Mouse (Mus musculus): ENCODE measurements around the gene Erbb3.
"Not testable (repeated sequence)": the region's sequence is repeated elsewhere in the genome, so short reads cannot be mapped to it uniquely, and the experiment has no call there.

The Erbb3 gene

DNA sequence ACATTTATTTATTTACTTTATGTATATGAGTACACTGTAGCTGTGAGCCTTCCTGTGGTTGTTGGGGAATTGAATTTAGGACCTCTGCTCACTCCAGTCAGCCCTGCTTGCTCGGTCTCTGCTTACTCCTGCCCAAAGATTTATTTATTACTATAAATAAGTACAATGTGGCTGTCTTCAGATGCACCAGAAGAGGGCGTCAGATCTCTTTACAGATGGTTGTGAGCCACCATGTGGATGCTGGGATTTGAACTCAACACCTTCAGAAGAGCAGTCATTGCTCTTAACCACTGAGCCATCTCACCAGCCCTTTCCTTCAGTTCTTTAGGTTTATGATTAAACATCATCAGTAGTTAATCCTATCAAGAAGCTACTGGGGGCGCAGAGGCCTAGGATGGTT is 25.5 kb upstream of the Erbb3 start:
- H3K27me3 ChIP-seq (ENCODE audit: insufficient read depth, low read length) = peaks cover 8% of the 10 kb centered on the region
- H3K9me3 ChIP-seq (ENCODE audit: low read length) = no peaks in the 10 kb centered on the region
- no peaks in the 10 kb centered on the region for H3K36me3 ChIP-seq (ENCODE audit: insufficient read depth, low read length)
- H3K4me3 ChIP-seq (replicated peaks; ENCODE audit: low read length) = no peak overlapping the region
- TF ChIP-seq NANOG (IDR thresholded peaks at IDR 0.05; ENCODE audit: borderline replicate concordance, low read length) (no peak), POU5F1 (IDR thresholded peaks at IDR 0.05; ENCODE audit: borderline replicate concordance, low read length) (no peak), CTCF (conservative IDR thresholded peaks at IDR 0.05; ENCODE audit: low read length) (peak; percentile 44)
- 0 out of 2 replicates have a peak, but pooled peaks cover 2% of the 10 kb centered on the region for H3K4me1 ChIP-seq (replicated peaks; ENCODE audit: low read depth, low read length)

DNA sequence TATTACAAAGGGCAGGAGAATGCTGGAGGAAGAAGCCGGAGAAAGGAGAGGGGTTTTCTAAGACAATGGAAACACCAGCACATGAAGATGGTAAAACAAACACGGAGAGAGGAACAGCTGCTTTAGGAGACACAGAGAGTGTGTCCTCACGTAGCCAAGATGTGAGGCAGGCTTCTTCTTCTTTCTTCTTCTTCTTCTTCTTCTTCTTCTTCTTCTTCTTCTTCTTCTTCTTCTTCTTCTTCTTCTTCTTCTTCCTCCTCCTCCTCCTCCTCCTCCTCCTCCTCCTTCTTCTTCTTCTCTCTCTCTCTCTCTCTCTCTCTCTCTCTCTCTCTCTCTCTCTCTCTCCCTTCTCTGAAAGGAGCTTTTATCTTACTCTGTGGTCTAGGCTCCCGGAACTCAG is 24.4 kb upstream of the Erbb3 start:
- not testable (repeated sequence) for H3K27me3 ChIP-seq (ENCODE audit: insufficient read depth, low read length); H3K4me3 ChIP-seq (replicated peaks; ENCODE audit: low read length); H3K36me3 ChIP-seq (ENCODE audit: insufficient read depth, low read length); H3K4me1 ChIP-seq (replicated peaks; ENCODE audit: low read depth, low read length); H3K9me3 ChIP-seq (ENCODE audit: low read length)

- H3K4me1 ChIP-seq (replicated peaks; ENCODE audit: low read depth, low read length) = peaks cover 2% of the 10 kb centered on the region; the same call in 1 of the 2 replicates
- H3K4me3 ChIP-seq (replicated peaks; ENCODE audit: low read length) = no peak overlapping the region
- TF ChIP-seq NANOG (IDR thresholded peaks at IDR 0.05; ENCODE audit: borderline replicate concordance, low read length) (no peak), POU5F1 (IDR thresholded peaks at IDR 0.05; ENCODE audit: borderline replicate concordance, low read length) (no peak)
- no peaks in the 10 kb centered on the region for H3K36me3 ChIP-seq (ENCODE audit: insufficient read depth, low read length)
- no peaks in the 10 kb centered on the region for H3K9me3 ChIP-seq (ENCODE audit: low read length)
- peaks cover 8% of the 10 kb centered on the region for H3K27me3 ChIP-seq (ENCODE audit: insufficient read depth, low read length)
Measured at GRCm38 (mm10) chr10:128613154-128613440, 23.6 kb upstream of the Erbb3 start.

DNA sequence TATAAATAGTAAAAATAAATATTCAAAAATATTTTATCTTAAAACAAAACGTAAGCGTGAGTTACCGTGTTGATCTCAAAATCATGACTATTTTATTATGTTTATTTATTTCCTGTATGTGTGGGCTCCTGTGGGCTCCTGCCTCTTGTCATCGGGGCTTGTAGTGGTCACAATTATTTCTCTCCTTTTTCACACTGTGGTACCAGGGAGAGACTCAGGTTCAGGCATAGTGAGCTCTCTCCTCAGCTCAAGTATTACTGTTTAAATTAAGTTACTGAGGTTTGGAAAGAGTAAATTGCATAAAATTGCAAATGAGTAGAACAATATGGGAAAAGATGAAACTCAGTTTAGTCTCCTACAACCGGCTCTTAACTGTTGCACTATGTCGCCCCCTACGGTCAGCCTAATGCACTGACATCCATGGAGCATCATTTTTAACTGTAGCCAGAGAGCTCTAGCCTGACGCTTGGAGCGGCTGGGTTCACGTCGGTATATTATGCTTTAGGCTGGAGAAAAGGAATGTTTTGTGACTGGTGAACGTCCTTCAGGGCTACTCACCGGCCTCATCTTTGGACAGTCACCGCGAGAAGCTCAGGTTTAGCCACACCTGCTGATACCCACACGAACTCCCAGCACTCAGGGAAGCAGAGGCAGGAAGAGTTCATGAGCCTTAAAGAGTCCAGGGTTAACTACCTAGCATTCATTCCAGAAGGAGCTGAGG is 23.1 kb upstream of the Erbb3 start:
- Histone ChIP-seq H3K36me3 (ENCODE audit: insufficient read depth, low read length) (no peaks in the 10 kb centered on the region), H3K27me3 (ENCODE audit: insufficient read depth, low read length) (peaks cover 8% of the 10 kb centered on the region), H3K9me3 (ENCODE audit: low read length) (no peaks in the 10 kb centered on the region), H3K4me3 (replicated peaks; ENCODE audit: low read length) (no peak overlapping the region), H3K4me1 (replicated peaks; ENCODE audit: low read depth, low read length) (peaks cover 2% of the 10 kb centered on the region; the same call in 1 of the 2 replicates)
- TF ChIP-seq NANOG (IDR thresholded peaks at IDR 0.05; ENCODE audit: borderline replicate concordance, low read length) (no peak), CTCF (conservative IDR thresholded peaks at IDR 0.05; ENCODE audit: low read length) (peak; percentile 92)

GRCm38 (mm10) chr10:128606483-128606882 is 17.0 kb upstream of the Erbb3 start:
- Histone ChIP-seq H3K36me3 (ENCODE audit: insufficient read depth, low read length) (no peaks in the 10 kb centered on the region), H3K4me1 (replicated peaks; ENCODE audit: low read depth, low read length) (peaks cover 41% of the 10 kb centered on the region), H3K27me3 (ENCODE audit: insufficient read depth, low read length) (no peaks in the 10 kb centered on the region), H3K9me3 (ENCODE audit: low read length) (no peaks in the 10 kb centered on the region), H3K4me3 (replicated peaks; ENCODE audit: low read length) (no peak overlapping the region)
- TF ChIP-seq NANOG (IDR thresholded peaks at IDR 0.05; ENCODE audit: borderline replicate concordance, low read length) (no peak), CTCF (conservative IDR thresholded peaks at IDR 0.05; ENCODE audit: low read length) (no peak), POU5F1 (IDR thresholded peaks at IDR 0.05; ENCODE audit: borderline replicate concordance, low read length) (no peak)

GRCm38 (mm10) chr10:128602470-128603128 is 13.1 kb upstream of the Erbb3 start:
- Histone ChIP-seq H3K27me3 (ENCODE audit: insufficient read depth, low read length) (no peaks in the 10 kb centered on the region), H3K4me3 (replicated peaks; ENCODE audit: low read length) (no peak overlapping the region)

GRCm38 (mm10) chr10:128601499-128601898 is 12.0 kb upstream of the Erbb3 start:
- Histone ChIP-seq H3K4me1 (replicated peaks; ENCODE audit: low read depth, low read length) (peaks cover 47% of the 10 kb centered on the region), H3K36me3 (ENCODE audit: insufficient read depth, low read length) (no peaks in the 10 kb centered on the region), H3K9me3 (ENCODE audit: low read length) (no peaks in the 10 kb centered on the region), H3K4me3 (replicated peaks; ENCODE audit: low read length) (no peak overlapping the region), H3K27me3 (ENCODE audit: insufficient read depth, low read length) (no peaks in the 10 kb centered on the region)
- TF ChIP-seq NANOG (IDR thresholded peaks at IDR 0.05; ENCODE audit: borderline replicate concordance, low read length) (no peak), CTCF (conservative IDR thresholded peaks at IDR 0.05; ENCODE audit: low read length) (no peak), POU5F1 (IDR thresholded peaks at IDR 0.05; ENCODE audit: borderline replicate concordance, low read length) (no peak)

More at GRCm38 (mm10) chr10:128602470-128603128, 13.1 kb upstream of the Erbb3 start:
- H3K4me1 ChIP-seq (replicated peaks; ENCODE audit: low read depth, low read length) = peaks cover 49% of the 10 kb centered on the region
- no peaks in the 10 kb centered on the region for H3K9me3 ChIP-seq (ENCODE audit: low read length)
- no peak for TF ChIP-seq CTCF (conservative IDR thresholded peaks at IDR 0.05; ENCODE audit: low read length)
- H3K36me3 ChIP-seq (ENCODE audit: insufficient read depth, low read length) = no peaks in the 10 kb centered on the region

DNA sequence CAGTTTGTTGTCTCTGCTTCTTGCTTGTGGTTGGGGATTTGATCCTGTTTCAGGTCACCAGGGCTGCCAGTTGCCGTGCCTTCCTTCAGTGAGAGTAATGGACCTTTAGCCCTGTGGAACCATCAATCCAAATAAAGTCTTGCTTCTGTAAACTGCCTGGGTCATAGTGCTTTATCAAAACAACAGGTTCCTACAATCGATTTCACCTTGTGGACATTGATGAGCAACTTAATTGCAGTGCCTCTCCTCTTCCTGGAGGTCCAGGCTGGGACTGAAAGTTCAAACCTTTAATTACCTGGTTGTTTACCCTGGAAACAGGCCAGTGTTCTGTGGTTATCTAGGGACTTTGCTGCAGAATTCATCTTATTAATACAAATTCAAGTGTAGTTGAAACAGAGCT is 9.0 kb upstream of the Erbb3 start:
- no peak overlapping the region for H3K4me3 ChIP-seq (replicated peaks; ENCODE audit: low read length)
- H3K36me3 ChIP-seq (ENCODE audit: insufficient read depth, low read length) = no peaks in the 10 kb centered on the region
- TF ChIP-seq POU5F1 (IDR thresholded peaks at IDR 0.05; ENCODE audit: borderline replicate concordance, low read length) = no peak
- no peak for TF ChIP-seq NANOG (IDR thresholded peaks at IDR 0.05; ENCODE audit: borderline replicate concordance, low read length)
- TF ChIP-seq CTCF (conservative IDR thresholded peaks at IDR 0.05; ENCODE audit: low read length) = no peak
- no peaks in the 10 kb centered on the region for H3K9me3 ChIP-seq (ENCODE audit: low read length)
- H3K27me3 ChIP-seq (ENCODE audit: insufficient read depth, low read length) = no peaks in the 10 kb centered on the region
- peaks cover 18% of the 10 kb centered on the region for H3K4me1 ChIP-seq (replicated peaks; ENCODE audit: low read depth, low read length)

DNA sequence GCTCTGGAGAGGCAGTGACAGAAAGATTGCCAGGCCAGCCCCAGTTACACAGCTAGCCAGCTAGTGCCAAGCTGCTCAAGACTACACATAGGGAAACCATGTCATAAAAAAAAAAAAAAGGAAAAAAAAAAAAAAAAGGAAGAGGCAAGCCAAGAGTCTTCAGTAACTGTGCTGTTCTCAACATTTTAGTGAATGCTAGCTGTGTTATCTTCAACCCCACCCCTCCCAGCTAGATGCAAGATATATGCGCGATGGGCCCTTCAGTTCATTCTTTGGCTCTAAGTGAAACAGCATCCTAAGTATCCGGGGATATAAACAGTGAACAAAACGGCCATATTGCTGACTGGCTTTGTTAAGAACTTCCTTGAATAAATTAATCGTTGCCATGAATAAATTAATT is 3.3 kb upstream of the Erbb3 start:
- Histone ChIP-seq H3K9me3 (ENCODE audit: low read length) (no peaks in the 10 kb centered on the region), H3K27me3 (ENCODE audit: insufficient read depth, low read length) (peaks cover 16% of the 10 kb centered on the region), H3K4me1 (replicated peaks; ENCODE audit: low read depth, low read length) (peaks cover 25% of the 10 kb centered on the region), H3K36me3 (ENCODE audit: insufficient read depth, low read length) (no peaks in the 10 kb centered on the region), H3K4me3 (replicated peaks; ENCODE audit: low read length) (no peak overlapping the region)
- TF ChIP-seq NANOG (IDR thresholded peaks at IDR 0.05; ENCODE audit: borderline replicate concordance, low read length) = no peak
- TF ChIP-seq CTCF (conservative IDR thresholded peaks at IDR 0.05; ENCODE audit: low read length) = no peak
- TF ChIP-seq POU5F1 (IDR thresholded peaks at IDR 0.05; ENCODE audit: borderline replicate concordance, low read length) = no peak

Measured in E14TG2a.4 (cell line).